Mouse (Mus musculus) hindbrain, embryonic 16.5 days (tissue): ENCODE measurements at regions not wholly inside any gene's neighbourhood (a gene's known extent, or its start where the extent isn't known, plus 50 kb on each side); places are given as distances from the start of the nearest gene placed in this dataset.

Source experiments
- ATAC-seq: fragments of 200-750 bp; cut with Nextera tagmentation; 2 replicates; pipeline ENCODE4 v1.8.0; 2017; ENCODE audit warnings: moderate TSS enrichment, moderate library complexity
- H3K27ac ChIP-seq: fragments of 300-500 bp; sonication (generic); 2 replicates; pipeline ENCODE4 v1.5.1; 2014; ENCODE audit warnings: low read depth, mild to moderate bottlenecking, control low read depth, low read length, moderate library complexity
- H3K27me3 ChIP-seq: fragments of 300-500 bp; sonication (generic); replicated peaks from 2 replicates; pipeline ENCODE4 v1.6.1; 2014; ENCODE audit warnings: low read length; ENCODE audit not compliant: control insufficient read depth, insufficient read depth
- H3K36me3 ChIP-seq: fragments of 300-500 bp; sonication (generic); 2 replicates; pipeline ENCODE4 v1.6.1; 2014; ENCODE audit warnings: mild to moderate bottlenecking, low read length, moderate library complexity, mixed read lengths; ENCODE audit not compliant: control insufficient read depth, insufficient read depth
- H3K4me1 ChIP-seq: fragments of 300-500 bp; sonication (generic); 2 replicates; pipeline ENCODE4 v1.6.1; 2014; ENCODE audit warnings: low read depth, low read length; ENCODE audit not compliant: control insufficient read depth, insufficient read depth
- H3K4me2 ChIP-seq: fragments of 300-500 bp; sonication (generic); 2 replicates; pipeline ENCODE4 v1.6.1; 2014; ENCODE audit warnings: mild to moderate bottlenecking, low read length, control low read depth, moderate library complexity
- H3K4me3 ChIP-seq: fragments of 300-500 bp; sonication (generic); 2 replicates; pipeline ENCODE4 v1.5.1; 2014; ENCODE audit warnings: mild to moderate bottlenecking, low read length, control low read depth, moderate library complexity
- H3K9ac ChIP-seq: fragments of 300-500 bp; sonication (generic); 2 replicates; pipeline ENCODE4 v1.6.1; 2014; ENCODE audit warnings: low read depth, mild to moderate bottlenecking, control low read depth, low read length, moderate library complexity
- H3K9me3 ChIP-seq: fragments of 300-500 bp; sonication (generic); 2 replicates; pipeline ENCODE4 v1.6.1; 2014; ENCODE audit warnings: mild to moderate bottlenecking, low read length, moderate library complexity; ENCODE audit not compliant: control insufficient read depth
- WGBS: fragments of 180-500 bp; shearing (Covaris S2); extraction: QIAGEN DNeasy Blood & Tissue Kit; methylation state at CpG from one replicate; pipeline ENCODE4 v1.1.7; 2014; 5-methylcytosine and 5-hydroxymethylcytosine counted together

GRCm38 (mm10) chr3:9373896-9374295 is 236.0 kb downstream of the Zfp704 start:
- 68% methylated on average over 1 of the region's 1 CpGs for WGBS
- H3K9ac ChIP-seq = no peak overlapping the region
- no peak overlapping the region for H3K4me2 ChIP-seq
- H3K4me3 ChIP-seq = no peak overlapping the region
- no peaks in the 10 kb centered on the region for H3K36me3 ChIP-seq
- H3K27me3 ChIP-seq = no peaks in the 10 kb centered on the region
- no peak for ATAC-seq
- H3K27ac ChIP-seq = no peak overlapping the region
- no peaks in the 10 kb centered on the region for H3K4me1 ChIP-seq
- 0 out of 2 replicates have a peak, but pooled peaks cover 2% of the 10 kb centered on the region for H3K9me3 ChIP-seq

DNA sequence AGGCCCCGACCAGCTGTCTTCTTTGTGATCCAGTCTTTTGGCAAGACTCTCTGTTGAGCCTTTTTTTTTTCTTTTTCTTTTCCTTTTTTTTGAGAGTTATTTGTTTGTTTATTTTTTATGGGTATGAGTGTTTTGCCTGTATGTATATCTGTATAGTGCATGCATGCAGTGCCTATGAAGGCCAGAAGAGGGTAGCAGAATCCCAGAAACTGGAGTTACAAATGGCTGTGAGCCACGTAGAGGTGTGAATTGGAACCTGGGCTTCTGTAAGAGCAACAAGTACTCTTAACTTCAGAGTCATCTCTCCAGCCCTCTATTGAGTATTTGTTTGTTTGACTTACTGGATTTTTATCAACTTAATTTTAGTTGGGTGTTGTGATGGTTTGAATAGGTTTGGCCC is 239.8 kb downstream of the Zfp704 start:
- 0 out of 2 replicates have a peak, but pooled peaks cover 2% of the 10 kb centered on the region for H3K9me3 ChIP-seq
- no peaks in the 10 kb centered on the region for H3K4me1 ChIP-seq
- ATAC-seq = no peak
- H3K4me3 ChIP-seq = no peak overlapping the region
- no peaks in the 10 kb centered on the region for H3K36me3 ChIP-seq
- 91% methylated on average over 2 of the region's 2 CpGs for WGBS
- H3K27ac ChIP-seq = no peak overlapping the region
- H3K27me3 ChIP-seq = no peaks in the 10 kb centered on the region
- no peak overlapping the region for H3K9ac ChIP-seq
- no peak overlapping the region for H3K4me2 ChIP-seq

GRCm38 (mm10) chr3:9365791-9366190 is 244.1 kb downstream of the Zfp704 start:
- H3K4me3 ChIP-seq = no peak overlapping the region
- no peaks in the 10 kb centered on the region for H3K27me3 ChIP-seq
- 78% methylated on average over 9 of the region's 9 CpGs for WGBS
- no peaks in the 10 kb centered on the region for H3K36me3 ChIP-seq
- H3K9ac ChIP-seq = no peak overlapping the region
- H3K27ac ChIP-seq = no peak overlapping the region
- H3K4me1 ChIP-seq = no peaks in the 10 kb centered on the region
- H3K4me2 ChIP-seq = no peak overlapping the region
- no peak for ATAC-seq
- 0 out of 2 replicates have a peak, but pooled peaks cover 2% of the 10 kb centered on the region for H3K9me3 ChIP-seq

GRCm38 (mm10) chr3:9359186-9359585 is 250.7 kb downstream of the Zfp704 start:
- 96% methylated on average over 8 of the region's 8 CpGs for WGBS
- no peak for ATAC-seq

GRCm38 (mm10) chr3:9358111-9358510 is 251.8 kb downstream of the Zfp704 start:
- Histone ChIP-seq H3K27ac (no peak overlapping the region), H3K9me3 (no peaks in the 10 kb centered on the region), H3K4me1 (no peaks in the 10 kb centered on the region), H3K36me3 (no peaks in the 10 kb centered on the region), H3K4me3 (no peak overlapping the region), H3K9ac (no peak overlapping the region), H3K27me3 (no peaks in the 10 kb centered on the region), H3K4me2 (no peak overlapping the region)
- WGBS = 47% methylated on average over 12 of the region's 12 CpGs
- peak; percentile 70 for ATAC-seq

More at GRCm38 (mm10) chr3:9359186-9359585, 250.7 kb downstream of the Zfp704 start:
- Histone ChIP-seq H3K27me3 (no peaks in the 10 kb centered on the region), H3K9me3 (no peaks in the 10 kb centered on the region), H3K9ac (no peak overlapping the region), H3K4me3 (no peak overlapping the region), H3K36me3 (no peaks in the 10 kb centered on the region), H3K4me2 (no peak overlapping the region), H3K27ac (no peak overlapping the region), H3K4me1 (no peaks in the 10 kb centered on the region)

- H3K4me1 ChIP-seq = no peaks in the 10 kb centered on the region
- H3K36me3 ChIP-seq = no peaks in the 10 kb centered on the region
- no peak overlapping the region for H3K4me3 ChIP-seq
- H3K27ac ChIP-seq = no peak overlapping the region
- 92% methylated on average over 2 of the region's 2 CpGs for WGBS
- H3K4me2 ChIP-seq = no peak overlapping the region
- no peaks in the 10 kb centered on the region for H3K27me3 ChIP-seq
- H3K9me3 ChIP-seq = no peaks in the 10 kb centered on the region
- H3K9ac ChIP-seq = no peak overlapping the region
- ATAC-seq = no peak
Observed at GRCm38 (mm10) chr3:9357639-9358038, 252.2 kb downstream of the Zfp704 start.

DNA sequence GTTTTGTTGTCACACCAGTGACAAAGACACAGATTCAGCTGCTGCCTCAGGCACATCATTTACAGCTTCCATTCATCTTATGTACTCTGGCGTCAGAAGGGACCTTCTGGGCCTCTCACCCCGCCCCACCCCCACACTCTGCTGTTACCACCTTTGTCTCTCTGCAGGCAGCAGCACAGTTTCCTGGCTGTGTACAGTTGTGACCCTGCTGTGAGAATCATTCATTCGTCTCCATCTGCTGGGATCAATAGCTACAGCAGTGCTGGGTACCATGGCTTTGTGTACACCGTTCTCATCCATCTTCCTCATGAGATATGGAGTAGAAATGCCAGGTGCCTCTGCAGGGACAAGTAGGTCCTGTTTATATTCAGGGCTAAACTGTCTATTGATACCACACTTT is 254.0 kb downstream of the Zfp704 start:
- Histone ChIP-seq H3K27ac (no peak overlapping the region), H3K4me3 (no peak overlapping the region), H3K4me2 (no peak overlapping the region), H3K4me1 (no peaks in the 10 kb centered on the region), H3K9ac (no peak overlapping the region), H3K36me3 (no peaks in the 10 kb centered on the region), H3K9me3 (no peaks in the 10 kb centered on the region), H3K27me3 (no peaks in the 10 kb centered on the region)
- 30% methylated on average over 4 of the region's 4 CpGs for WGBS
- ATAC-seq = 0 out of 2 replicates have a peak, but pooled peaks have one; percentile 20

GRCm38 (mm10) chr3:9354756-9355155 is 255.1 kb downstream of the Zfp704 start:
- H3K27me3 ChIP-seq = no peaks in the 10 kb centered on the region
- 74% methylated on average over 11 of the region's 11 CpGs for WGBS
- H3K27ac ChIP-seq = no peak overlapping the region
- no peak overlapping the region for H3K4me2 ChIP-seq
- ATAC-seq = no peak
- no peak overlapping the region for H3K4me3 ChIP-seq
- H3K9ac ChIP-seq = no peak overlapping the region
- H3K36me3 ChIP-seq = no peaks in the 10 kb centered on the region
- no peaks in the 10 kb centered on the region for H3K9me3 ChIP-seq
- H3K4me1 ChIP-seq = no peaks in the 10 kb centered on the region

DNA sequence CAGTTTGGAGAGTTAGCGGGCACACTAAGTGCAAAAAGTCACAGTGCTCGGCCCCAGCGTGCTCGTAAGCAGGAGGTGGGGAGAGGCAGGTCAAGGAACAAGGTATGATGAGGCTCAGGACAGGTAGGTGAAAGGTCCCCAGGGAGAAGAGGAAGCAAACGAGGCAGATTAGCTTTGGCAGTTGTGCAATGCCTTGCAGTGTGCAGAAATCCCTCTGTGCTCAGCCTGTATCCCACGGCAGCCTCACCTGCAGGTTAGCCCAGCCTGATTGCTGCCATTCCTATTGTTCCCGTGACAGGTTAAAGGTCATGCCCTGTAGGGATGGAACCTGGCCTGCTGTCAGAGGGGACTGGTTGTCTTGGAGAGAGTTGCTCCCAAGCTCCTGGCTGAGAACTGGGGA is 257.6 kb downstream of the Zfp704 start:
- no peaks in the 10 kb centered on the region for H3K9me3 ChIP-seq
- no peak for ATAC-seq
- no peak overlapping the region for H3K4me2 ChIP-seq
- H3K27ac ChIP-seq = no peak overlapping the region
- peaks cover 6% of the 10 kb centered on the region for H3K4me1 ChIP-seq
- no peak overlapping the region for H3K4me3 ChIP-seq
- H3K27me3 ChIP-seq = no peaks in the 10 kb centered on the region
- no peaks in the 10 kb centered on the region for H3K36me3 ChIP-seq
- WGBS = 48% methylated on average over 7 of the region's 7 CpGs
- no peak overlapping the region for H3K9ac ChIP-seq

- peaks cover 7% of the 10 kb centered on the region for H3K27me3 ChIP-seq
- H3K36me3 ChIP-seq = no peaks in the 10 kb centered on the region
- H3K4me3 ChIP-seq = no peak overlapping the region
- H3K4me2 ChIP-seq = no peak overlapping the region
- H3K27ac ChIP-seq = no peak overlapping the region
- WGBS = 94% methylated on average over 4 of the region's 4 CpGs
- no peak overlapping the region for H3K9ac ChIP-seq
- no peak for ATAC-seq
- H3K4me1 ChIP-seq = peaks cover 11% of the 10 kb centered on the region
- H3K9me3 ChIP-seq = no peaks in the 10 kb centered on the region
Observed at GRCm38 (mm10) chr3:9349822-9350221, 260.1 kb downstream of the Zfp704 start.
